Mouse (Mus musculus) monocyte, adult 59 days (primary cell): ENCODE measurements around the gene Wdr45. TPM values are rescaled to one million over a fixed set of nuclear protein-coding genes. Genes with fewer than 3 reads are reported as not detected.

ENCODE experiments used
- total RNA-seq, 2 experiments: library from RNA; stranded (reverse); gene quantifications; one replicate each; pipeline ENCODE4 v1.2.4; 2023

Wdr45 gene
- 10 to 100 TPM; 42.0 to 42.8 TPM for total RNA-seq

GRCm38 (mm10) chrX:7714135-7714899 is at the start of gene Wdr45:
Gene Wdr45, plus strand, starts transcription at chrX:7714333.

GRCm38 (mm10) chrX:7670921-7671623 is 43.1 kb upstream of the Wdr45 start, which contains the start of gene Plp2:
Gene Plp2, minus strand, starts transcription at chrX:7671390.

DNA sequence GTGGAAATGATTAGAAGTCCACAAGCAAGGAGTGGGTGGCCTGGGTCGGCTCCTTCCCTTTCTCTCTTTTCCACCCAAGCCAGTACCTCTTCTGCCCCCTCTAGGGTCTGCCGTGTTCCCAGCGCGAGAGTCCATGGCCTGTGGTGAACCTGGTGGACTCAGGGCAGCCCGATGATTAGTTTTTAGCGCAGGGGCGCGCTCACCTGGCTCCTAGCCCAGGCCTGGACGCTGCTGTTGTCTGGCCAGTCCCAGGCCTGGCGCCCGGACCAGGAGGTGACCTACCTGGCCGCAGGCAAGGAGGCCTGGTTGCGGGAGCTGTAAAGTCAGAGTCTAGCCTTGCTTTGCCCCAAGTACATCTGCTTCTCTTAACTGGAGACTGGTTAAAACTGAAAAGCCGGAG is 33.3 kb upstream of the Wdr45 start, which contains the start of gene Magix:
Gene Magix (minus strand): TSS at position 388 of the 400 bp plus-strand sequence.

GRCm38 (mm10) chrX:7696954-7697381 is 17.2 kb upstream of the Wdr45 start, which contains the start of gene Gpkow:
Gene Gpkow, plus strand, starts transcription at chrX:7697131.

DNA sequence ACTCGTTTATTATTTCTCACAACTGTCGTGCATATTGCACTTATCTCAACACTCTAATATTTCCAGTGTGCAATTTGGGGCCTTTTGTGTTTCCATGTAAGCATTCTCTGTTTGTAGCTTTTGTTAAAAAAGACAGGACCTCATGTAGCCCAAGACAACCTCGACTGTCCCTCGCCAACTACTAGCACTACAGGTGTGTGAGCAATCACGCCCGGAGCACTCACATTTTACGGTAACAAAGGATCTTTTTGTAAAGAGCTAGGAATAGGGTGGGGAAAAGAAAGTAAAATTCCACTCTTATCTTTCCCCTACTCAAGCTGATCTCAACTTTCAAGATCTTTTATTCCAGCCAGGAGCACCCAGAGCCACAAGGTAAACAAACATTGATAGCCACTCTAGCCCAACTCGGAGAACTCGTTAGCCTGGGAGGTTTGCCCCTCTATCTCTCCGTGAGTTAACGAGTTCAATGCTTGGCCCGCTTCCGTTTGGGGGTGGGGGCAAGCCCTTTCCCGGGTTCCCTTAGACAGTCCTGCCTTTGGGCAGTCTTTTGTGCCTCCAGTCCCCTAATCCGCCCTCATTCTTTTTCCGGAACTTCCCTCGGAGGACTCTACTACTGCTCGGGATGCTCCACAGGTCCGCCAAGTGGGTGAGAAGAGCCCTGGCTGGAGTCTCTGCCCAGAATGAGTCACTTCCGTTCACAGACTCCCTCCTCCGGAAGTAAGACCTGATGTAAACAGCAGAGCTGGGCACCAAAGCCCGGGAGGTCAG is 7.6 kb downstream of the Wdr45 start, which contains the start of gene Gm45208:
Gene Gm45208 (plus strand): TSS at position 732 of the 768 bp plus-strand sequence.

GRCm38 (mm10) chrX:7728215-7728921 is 14.2 kb downstream of the Wdr45 start, which contains the start of gene Praf2:
Gene Praf2, plus strand, starts transcription at chrX:7728439.

DNA sequence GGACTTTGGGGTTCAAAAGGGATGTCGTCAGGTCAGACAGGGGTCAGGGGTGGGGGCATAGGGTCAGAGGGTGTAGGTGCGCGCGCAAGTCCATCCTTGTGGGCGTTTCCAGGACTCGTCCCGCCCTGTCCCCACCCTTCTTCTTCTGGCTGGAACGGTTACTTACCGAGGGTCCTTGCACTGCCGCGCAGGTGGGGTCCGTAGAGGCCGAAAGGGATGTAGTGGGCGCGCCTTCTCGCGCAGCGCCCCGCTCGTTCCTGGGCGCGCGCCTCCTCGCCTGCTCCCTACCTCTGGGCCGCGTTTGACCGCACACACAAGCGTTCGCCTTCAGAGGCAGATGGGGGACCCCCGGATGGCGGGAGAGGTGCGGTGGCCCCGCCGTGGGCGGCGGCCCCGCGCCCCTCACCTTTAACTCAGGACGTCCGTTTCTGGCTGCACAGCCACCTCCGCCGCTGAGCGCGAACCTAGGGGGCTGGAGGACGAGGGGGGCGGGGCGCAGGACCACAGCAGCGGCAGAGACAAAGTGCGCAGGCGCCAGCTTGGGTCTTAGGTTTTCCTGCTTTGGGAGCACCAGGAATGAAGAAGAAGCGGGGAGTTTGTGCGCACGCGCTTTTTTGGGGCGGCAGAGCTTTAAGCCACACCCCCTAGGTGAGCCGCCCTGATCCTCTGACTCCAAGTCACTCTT is 36.4 kb downstream of the Wdr45 start, which contains the start of gene Ccdc120:
Gene Ccdc120 (minus strand): TSS at position 474 of the 685 bp plus-strand sequence.

GRCm38 (mm10) chrX:7762137-7762920 is 48.2 kb downstream of the Wdr45 start, which contains the start of gene Tfe3:
Gene Tfe3, plus strand, starts transcription at chrX:7762560.

Other genes with a start within 250 kb of the Wdr45 start
- not detected for gene Foxp3, start 140.7 kb upstream of the Wdr45 start, total RNA-seq
- gene Ppp1r3f, start 140.1 kb upstream of the Wdr45 start, total RNA-seq: 1 to 10 TPM; 1.6 to 2.0 TPM
- 10 to 100 TPM; 23.4 to 28.8 TPM for gene Ccdc22, start 108.8 kb upstream of the Wdr45 start, total RNA-seq
- under 1 TPM; 0.47 to 0.49 TPM for gene Cacna1f, start 107.2 kb upstream of the Wdr45 start, total RNA-seq
- gene Syp, start 75.9 kb upstream of the Wdr45 start, total RNA-seq: 1 to 10 TPM in 1 of 2 experiments, not detected in 1; 1.0 TPM
- gene Prickle3, start 57.1 kb upstream of the Wdr45 start, total RNA-seq: 10 to 100 TPM; 22.3 to 26.5 TPM
- 10 to 100 TPM; 78.2 to 91.8 TPM for gene Plp2, start 42.9 kb upstream of the Wdr45 start, total RNA-seq
- gene Magix, start 33.1 kb upstream of the Wdr45 start, total RNA-seq: not detected
- gene Gpkow, start 17.2 kb upstream of the Wdr45 start, total RNA-seq: 10 to 100 TPM; 38.6 to 45.8 TPM
- not detected for gene Gm45208, start 7.9 kb downstream of the Wdr45 start, total RNA-seq
- 10 to 100 TPM in 1 of 2 experiments, 1 to 10 TPM in 1; 8.2 to 10.6 TPM for gene Praf2, start 14.1 kb downstream of the Wdr45 start, total RNA-seq
- not detected for gene Ccdc120, start 36.6 kb downstream of the Wdr45 start, total RNA-seq
- 100 to 1,000 TPM; 109 to 115 TPM for gene Tfe3, start 48.2 kb downstream of the Wdr45 start, total RNA-seq
- 100 to 1,000 TPM; 114 to 122 TPM for gene Gripap1, start 75.4 kb downstream of the Wdr45 start, total RNA-seq
- 1 to 10 TPM; 2.0 to 5.9 TPM for gene Kcnd1, start 108.0 kb downstream of the Wdr45 start, total RNA-seq
- 100 to 1,000 TPM; 147 to 152 TPM for gene Otud5, start 127.0 kb downstream of the Wdr45 start, total RNA-seq
- gene Pim2, start 163.9 kb downstream of the Wdr45 start, total RNA-seq: 1 to 10 TPM; 7.1 to 7.2 TPM
- 10 to 100 TPM; 30.2 to 34.2 TPM for gene Slc35a2, start 169.7 kb downstream of the Wdr45 start, total RNA-seq
- gene Pqbp1, start 184.9 kb downstream of the Wdr45 start, total RNA-seq: 10 to 100 TPM; 40.6 to 46.7 TPM
- gene Timm17b, start 185.0 kb downstream of the Wdr45 start, total RNA-seq: 10 to 100 TPM; 28.4 to 31.2 TPM
- not detected for gene Gm10491, start 193.5 kb downstream of the Wdr45 start, total RNA-seq
- not detected for gene Gm10490, start 195.2 kb downstream of the Wdr45 start, total RNA-seq
- gene Pcsk1n, start 205.5 kb downstream of the Wdr45 start, total RNA-seq: not detected
- gene Eras, start 214.3 kb downstream of the Wdr45 start, total RNA-seq: not detected
- 10 to 100 TPM in 1 of 2 experiments, 1 to 10 TPM in 1; 8.1 to 11.2 TPM for gene Hdac6, start 233.6 kb downstream of the Wdr45 start, total RNA-seq